Mouse (Mus musculus) liver, embryonic 14.5 days (tissue): ENCODE results near the gene Znrf1.

ENCODE experiments used
- CTCF ChIP-seq: IDR thresholded peaks from 2 replicates; pipeline ENCODE4 v1.5.1; 2016; ENCODE audit warnings: antibody characterized with exemption, low read depth, control low read depth
- EP300 ChIP-seq: IDR thresholded peaks from 2 replicates; pipeline ENCODE4 v1.6.1; 2016; ENCODE audit warnings: antibody characterized with exemption, low read depth

DNA sequence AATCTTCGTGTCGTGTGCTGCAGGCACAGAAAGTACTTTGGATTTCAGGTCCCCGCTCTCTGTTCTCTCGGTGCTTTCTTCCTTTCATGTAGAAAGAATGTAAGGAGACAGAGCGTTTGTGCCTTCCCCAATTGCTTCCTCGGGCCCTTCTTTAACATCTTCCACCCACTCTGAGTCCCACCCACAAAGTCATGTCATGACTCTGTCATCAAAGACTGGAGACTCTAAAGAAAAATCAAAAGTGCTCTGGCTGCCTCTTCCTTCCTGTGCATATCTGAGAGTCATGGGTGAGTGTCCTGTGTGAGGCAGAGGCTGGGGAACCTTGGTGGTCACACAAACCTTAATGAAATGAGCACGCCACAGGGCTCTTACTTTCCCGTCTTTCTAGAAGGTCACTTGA is 8.7 kb upstream of the Znrf1 start:
- TF ChIP-seq EP300 (no peak), CTCF (no peak)
